Mouse (Mus musculus) Patski (cell line): Measurements from ENCODE around the gene Otulinl. TPM values are rescaled to one million over a fixed set of nuclear protein-coding genes. Genes with fewer than 3 reads are reported as not detected.

Source experiments
- ATAC-seq: fragments of 100-300 bp; one replicate; pipeline ENCODE4 v1.8.0; 2021
- CTCF ChIA-PET: fragments of 350-600 bp; sonication (Branson Sonifier 250); formaldehyde crosslinking; loops from one replicate; lab custom pipeline; 2022; ENCODE audit warnings: inconsistent platforms; lab: Charles Lee
- POLR2A ChIA-PET: fragments of 350-600 bp; sonication (Branson Sonifier 250); formaldehyde crosslinking; loops from one replicate; lab custom pipeline; 2022; ENCODE audit warnings: antibody characterized with exemption, inconsistent platforms; lab: Charles Lee
- DNase-seq: peaks from one replicate; pipeline ENCODE4 v3.0.0-alpha.2; 2011; ENCODE audit warnings: low read depth, low spot score
- H3K27me3 ChIP-seq: fragments of 371-371 bp; one replicate; pipeline ENCODE4 v1.5.1; 2021
- CTCF ChIP-seq: fragments of 100-300 bp; IDR thresholded peaks from one replicate; pipeline ENCODE4 v1.5.1; 2021
- in situ Hi-C: fragments of 300-500 bp; cut with MboI; formaldehyde crosslinking; loops from 3 replicates; pipeline ENCODE4 v1.11.1; 2018; ENCODE audit warnings: low pct_unique_long_range_greater_than_20kb, mixed read lengths
- polyA plus RNA-seq: library from polyadenylated mRNA; unstranded; gene quantifications from one replicate; pipeline ENCODE4 v1.2.3, GENCODE M21; 2021

Gene Otulinl
- polyA plus RNA-seq, 1 experiment from 2014 or later: 2.1 TPM

GRCm38 (mm10) chr15:27630601-27631383 lies 50.6 kb downstream of the Otulinl start, which contains the start of gene Otulin:
Gene Otulin (minus strand): TSS chr15:27630693.
- ATAC-seq (peak; percentile 95), DNase-seq (peak; percentile 80)
- in situ Hi-C loops: loop anchor here (25.0 kb wide), 1 partner anchor 557 kb away; no protein-coding TSS in a partner anchor
- TF ChIP-seq CTCF: no peak
- ChIA-PET CTCF (interaction anchor here (1.1 to 1.2 kb wide), 2 partner anchors 12 to 23 kb away, joined by 3 read pairs; no protein-coding TSS in a partner anchor), POLR2A (no interaction called here)
- H3K27me3 ChIP-seq: no peaks in the 10 kb centered on the region

- DNase-seq (no peak), ATAC-seq (peak; percentile 42)
- H3K27me3 ChIP-seq: no peaks in the 10 kb centered on the region
- ChIA-PET CTCF (interaction anchor here (1.0 to 2.6 kb wide), 4 partner anchors 9 to 21 kb away, joined by 3 to 5 read pairs (median 4); no protein-coding TSS in a partner anchor), POLR2A (no interaction called here)
- in situ Hi-C loops: loop anchor here (25.0 kb wide), 1 partner anchor 557 kb away; no protein-coding TSS in a partner anchor
- no peak for TF ChIP-seq CTCF
Measured at GRCm38 (mm10) chr15:27629800-27630600, 51.4 kb downstream of the Otulinl start.

GRCm38 (mm10) chr15:27629046-27629445 lies 52.3 kb downstream of the Otulinl start:
- H3K27me3 ChIP-seq: no peaks in the 10 kb centered on the region
- ChIA-PET POLR2A (no interaction called here), CTCF (interaction anchor here (1.0 to 2.6 kb wide), 3 partner anchors 8 to 20 kb away, joined by 3 to 5 read pairs (median 4); no protein-coding TSS in a partner anchor)
- in situ Hi-C loops: loop anchor here (25.0 kb wide), 1 partner anchor 558 kb away; no protein-coding TSS in a partner anchor
- DNase-seq (no peak), ATAC-seq (no peak)
- no peak for TF ChIP-seq CTCF

- DNase-seq (no peak), ATAC-seq (no peak)
- ChIA-PET POLR2A (interaction anchor here (0.6 kb wide), 1 partner anchor 10 kb away, joined by 4 read pairs; no protein-coding TSS in a partner anchor), CTCF (interaction anchor here (1.2 to 5.2 kb wide), 3 partner anchors 9 to 311 kb away, joined by 4 to 28 read pairs (median 5); no protein-coding TSS in a partner anchor)
- no peak for TF ChIP-seq CTCF
- no peaks in the 10 kb centered on the region for H3K27me3 ChIP-seq
- in situ Hi-C loops: loop anchor here (25.0 kb wide), 1 partner anchor 560 kb away; no protein-coding TSS in a partner anchor
Measured at GRCm38 (mm10) chr15:27627794-27628193, 53.6 kb downstream of the Otulinl start.

- no peaks in the 10 kb centered on the region for H3K27me3 ChIP-seq
- ATAC-seq: no peak
- POLR2A ChIA-PET: no interaction called here
- in situ Hi-C loops: loop anchor here (25.0 kb wide), 1 partner anchor 561 kb away; no protein-coding TSS in a partner anchor
- CTCF ChIA-PET: interaction anchor here (0.6 to 5.2 kb wide), 3 partner anchors 11 to 127 kb away, joined by 3 to 28 read pairs (median 6); no protein-coding TSS in a partner anchor
- TF ChIP-seq CTCF: no peak
- no peak for DNase-seq
Measured at GRCm38 (mm10) chr15:27626314-27626713, 55.1 kb downstream of the Otulinl start.

- ChIA-PET POLR2A (no interaction called here), CTCF (interaction anchor here (0.9 to 5.2 kb wide), 4 partner anchors 11 to 168 kb away, joined by 3 to 28 read pairs (median 4); no protein-coding TSS in a partner anchor)
- in situ Hi-C loops: loop anchor here (25.0 kb wide), 1 partner anchor 561 kb away; no protein-coding TSS in a partner anchor
- TF ChIP-seq CTCF: no peak
- no peaks in the 10 kb centered on the region for H3K27me3 ChIP-seq
- DNase-seq (no peak), ATAC-seq (no peak)
Measured at GRCm38 (mm10) chr15:27625890-27626255, 55.5 kb downstream of the Otulinl start.

GRCm38 (mm10) chr15:27625014-27625889 lies 56.1 kb downstream of the Otulinl start:
- no peaks in the 10 kb centered on the region for H3K27me3 ChIP-seq
- ATAC-seq (no peak), DNase-seq (no peak)
- TF ChIP-seq CTCF: no peak
- POLR2A ChIA-PET: no interaction called here
- in situ Hi-C loops: loop anchor here (25.0 kb wide), 1 partner anchor 562 kb away; no protein-coding TSS in a partner anchor
- CTCF ChIA-PET: interaction anchor here (0.9 to 5.2 kb wide), 5 partner anchors 10 to 299 kb away, joined by 3 to 28 read pairs (median 6); no protein-coding TSS in a partner anchor

GRCm38 (mm10) chr15:27623286-27623685 lies 58.1 kb downstream of the Otulinl start:
- in situ Hi-C loops: no loop called here
- TF ChIP-seq CTCF: no peak
- H3K27me3 ChIP-seq: no peaks in the 10 kb centered on the region
- no peak for DNase-seq
- ChIA-PET POLR2A (no interaction called here), CTCF (interaction anchor here (5.2 kb wide), 1 partner anchor 8 kb away, joined by 28 read pairs; no protein-coding TSS in a partner anchor)
- no peak for ATAC-seq
